ENCODE assay signal across 10 mouse cellular contexts in the genomic region with DNA sequence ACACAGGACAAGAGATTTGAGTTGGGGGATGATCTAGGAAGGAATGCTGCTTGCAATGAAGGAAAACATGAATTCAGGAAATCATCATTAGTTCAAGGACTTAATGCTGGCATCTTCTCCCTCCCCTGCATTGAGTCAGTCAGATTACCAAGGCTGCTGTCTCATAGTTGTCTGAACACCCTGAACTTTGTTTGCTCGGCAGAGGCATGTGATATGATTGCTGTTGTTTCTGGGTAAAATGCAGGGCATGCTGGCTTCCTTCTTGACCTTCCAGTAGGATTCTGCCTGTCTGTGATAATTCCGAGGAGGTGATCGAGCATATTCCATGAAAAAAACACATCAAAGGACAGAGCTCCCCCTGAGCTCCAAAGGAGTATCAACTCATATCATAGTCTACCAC.
"Had no signal": no experiment of that assay in that cellular context is flagged by ENCODE, and none has a peak within 500 bp of the region (broad histone marks: within the 10 kb centered on the region; RNA-seq: fewer than 3 reads in every experiment).

No protein-coding gene starts in this region.

- DNase-seq: kidney, postnatal 25 days; left cerebral cortex, postnatal 4 days; liver, postnatal 0 days; lung, embryonic 14.5 days; right cerebral cortex, adult 18-20 months; right cerebral cortex, postnatal 14 days; right cerebral cortex, postnatal 4 days; thymus, adult 2 months; thymus, postnatal 14 days; thymus, postnatal 4 days had no signal
